Mouse (Mus musculus) myocyte (in vitro differentiated cells): ENCODE results near the gene Sec22a. TPM values are rescaled to one million over a fixed set of nuclear protein-coding genes. Genes with fewer than 3 reads are reported as not detected.

Experiments
- H3K27me3 ChIP-seq: one replicate; pipeline ENCODE4 v1.6.1; 2011; ENCODE audit not compliant: control insufficient read depth, insufficient read depth, insufficient read length
- H3K36me3 ChIP-seq: one replicate; pipeline ENCODE4 v1.6.1; 2011; ENCODE audit not compliant: control insufficient read depth, insufficient read depth
- H3K4me2 ChIP-seq: one replicate; pipeline ENCODE4 v1.6.1; 2011; ENCODE audit warnings: low read depth, control low read depth
- H3K4me3 ChIP-seq: one replicate; pipeline ENCODE4 v1.5.1; 2011; ENCODE audit warnings: mild to moderate bottlenecking, control low read depth, moderate library complexity
- H3K79me2 ChIP-seq: one replicate; pipeline ENCODE4 v1.6.1; 2011; ENCODE audit not compliant: control insufficient read depth, insufficient read depth
- H3ac ChIP-seq: one replicate; pipeline ENCODE4 v1.6.1; 2011; ENCODE audit not compliant: control insufficient read depth, insufficient read length
- CEBPB ChIP-seq: IDR thresholded peaks from 2 replicates; pipeline ENCODE4 v1.6.1; 2011; ENCODE audit warnings: mild to moderate bottlenecking, moderate library complexity; ENCODE audit not compliant: poor library complexity, insufficient read depth, severe bottlenecking
- E2F4 ChIP-seq: IDR thresholded peaks from one replicate; pipeline ENCODE4 v1.6.1; 2011; ENCODE audit warnings: mild to moderate bottlenecking, control low read depth, moderate library complexity; ENCODE audit not compliant: insufficient read depth
- MAX ChIP-seq: IDR thresholded peaks from one replicate; pipeline ENCODE4 v1.6.1; 2011; ENCODE audit warnings: low read depth, mild to moderate bottlenecking, control low read depth
- MYOD1 ChIP-seq, 3 experiments: IDR thresholded peaks; one replicate each; pipeline ENCODE4 v1.6.1; 2011; ENCODE audit warnings: control low read depth in 2 of 3, low read depth in 2 of 3, mild to moderate bottlenecking in 2 of 3, moderate library complexity in 1 of 3; ENCODE audit not compliant: insufficient read length in 2 of 3, control insufficient read depth in 1 of 3
- MYOG ChIP-seq, 3 experiments: IDR thresholded peaks; one replicate each; pipeline ENCODE4 v1.6.1; 2011; ENCODE audit warnings: control low read depth in 2 of 3, low read depth in 2 of 3, mild to moderate bottlenecking in 2 of 3; ENCODE audit not compliant: insufficient read length in 2 of 3, control insufficient read depth in 1 of 3, insufficient read depth in 1 of 3
- POLR2A ChIP-seq: IDR thresholded peaks from one replicate; pipeline ENCODE4 v1.6.1; 2011; ENCODE audit warnings: low read depth, mild to moderate bottlenecking, control low read depth, moderate library complexity; ENCODE audit not compliant: insufficient read length
- POLR2AphosphoS2 ChIP-seq: IDR thresholded peaks from one replicate; pipeline ENCODE4 v1.6.1; 2011; ENCODE audit warnings: low read depth, control low read depth; ENCODE audit not compliant: insufficient read length
- REST ChIP-seq: IDR thresholded peaks from one replicate; pipeline ENCODE4 v1.6.1; 2011; ENCODE audit warnings: mild to moderate bottlenecking, control low read depth, moderate library complexity; ENCODE audit not compliant: insufficient read depth, insufficient read length
- SRF ChIP-seq: IDR thresholded peaks from one replicate; pipeline ENCODE4 v1.6.1; 2011; ENCODE audit warnings: low read depth; ENCODE audit not compliant: control insufficient read depth, insufficient read length
- TCF12 ChIP-seq: IDR thresholded peaks from one replicate; pipeline ENCODE4 v1.6.1; 2011; ENCODE audit warnings: mild to moderate bottlenecking, control low read depth; ENCODE audit not compliant: poor library complexity, insufficient read depth, severe bottlenecking
- TCF3 ChIP-seq: IDR thresholded peaks from one replicate; pipeline ENCODE4 v1.6.1; 2011; ENCODE audit warnings: low read depth, control low read depth; ENCODE audit not compliant: insufficient read length
- USF1 ChIP-seq: IDR thresholded peaks from one replicate; pipeline ENCODE4 v1.6.1; 2011; ENCODE audit warnings: low read depth, mild to moderate bottlenecking, control low read depth, moderate library complexity
- polyA plus RNA-seq: library from polyadenylated mRNA; unstranded; fragments of >200 nt; fragmentation: generic; extraction: Trizol; gene quantifications from one replicate; pipeline ENCODE4 v1.2.1, GENCODE M21; 2012; ENCODE audit warnings: missing spikeins

Gene Sec22a
- polyA plus RNA-seq, 1 experiment: 7.7 TPM

- no peak for TF ChIP-seq E2F4
- no peak for TF ChIP-seq CEBPB
- no peak for TF ChIP-seq POLR2AphosphoS2
- TF ChIP-seq REST: no peak
- no peak for TF ChIP-seq MYOG (IDR thresholded peaks at IDR 0.05; ENCODE audit: control insufficient read depth in 1 of 3, insufficient read depth in 1 of 3, insufficient read length in 2 of 3, low read depth in 2 of 3)
- TF ChIP-seq POLR2A: no peak
- no peak for TF ChIP-seq TCF12
- H3K4me3 ChIP-seq: no peak overlapping the region
- no peaks in the 10 kb centered on the region for H3K79me2 ChIP-seq
- no peaks in the 10 kb centered on the region for H3K27me3 ChIP-seq
- no peaks in the 10 kb centered on the region for H3K36me3 ChIP-seq
- no peak overlapping the region for H3ac ChIP-seq
- no peak overlapping the region for H3K4me2 ChIP-seq
Observed at GRCm38 (mm10) chr16:35309634-35310033, 54.1 kb downstream of the Sec22a start.

GRCm38 (mm10) chr16:35308486-35309143 is 55.1 kb downstream of the Sec22a start:
- Histone ChIP-seq H3K27me3 (no peaks in the 10 kb centered on the region), H3K4me2 (no peak overlapping the region), H3ac (no peak overlapping the region), H3K79me2 (no peaks in the 10 kb centered on the region), H3K36me3 (no peaks in the 10 kb centered on the region), H3K4me3 (no peak overlapping the region)
- no peak for TF ChIP-seq CEBPB
- TF ChIP-seq REST: no peak
- TF ChIP-seq SRF: no peak
- no peak for TF ChIP-seq MYOD1 (IDR thresholded peaks at IDR 0.05; ENCODE audit: control insufficient read depth in 1 of 3, insufficient read length in 2 of 3, low read depth in 2 of 3)
- TF ChIP-seq POLR2AphosphoS2: no peak
- no peak for TF ChIP-seq TCF3
- TF ChIP-seq POLR2A: no peak
- TF ChIP-seq MAX: no peak
- no peak for TF ChIP-seq MYOG (IDR thresholded peaks at IDR 0.05; ENCODE audit: control insufficient read depth in 1 of 3, insufficient read depth in 1 of 3, insufficient read length in 2 of 3, low read depth in 2 of 3)
- no peak for TF ChIP-seq TCF12
- no peak for TF ChIP-seq E2F4
- TF ChIP-seq USF1: no peak

- no peak overlapping the region for H3K4me3 ChIP-seq
- H3K4me2 ChIP-seq: no peak overlapping the region
- no peaks in the 10 kb centered on the region for H3K36me3 ChIP-seq
- H3ac ChIP-seq: no peak overlapping the region
- no peaks in the 10 kb centered on the region for H3K27me3 ChIP-seq
- no peaks in the 10 kb centered on the region for H3K79me2 ChIP-seq
- TF ChIP-seq MYOG (IDR thresholded peaks at IDR 0.05; ENCODE audit: control insufficient read depth in 1 of 3, insufficient read depth in 1 of 3, insufficient read length in 2 of 3, low read depth in 2 of 3) (no peak), CEBPB (no peak), SRF (no peak), POLR2A (no peak), MAX (no peak), E2F4 (no peak), REST (no peak), USF1 (no peak), TCF3 (no peak), POLR2AphosphoS2 (no peak), MYOD1 (IDR thresholded peaks at IDR 0.05; ENCODE audit: control insufficient read depth in 1 of 3, insufficient read length in 2 of 3, low read depth in 2 of 3) (no peak), TCF12 (no peak)
Observed at GRCm38 (mm10) chr16:35308016-35308415, 55.7 kb downstream of the Sec22a start.

GRCm38 (mm10) chr16:35307331-35307730 is 56.4 kb downstream of the Sec22a start:
- no peak overlapping the region for H3K4me2 ChIP-seq
- H3K27me3 ChIP-seq: no peaks in the 10 kb centered on the region
- no peak overlapping the region for H3K4me3 ChIP-seq
- TF ChIP-seq USF1 (no peak), MYOD1 (IDR thresholded peaks at IDR 0.05; ENCODE audit: control insufficient read depth in 1 of 3, insufficient read length in 2 of 3, low read depth in 2 of 3) (no peak), POLR2AphosphoS2 (no peak)
- H3ac ChIP-seq: no peak overlapping the region
- H3K79me2 ChIP-seq: no peaks in the 10 kb centered on the region
- no peaks in the 10 kb centered on the region for H3K36me3 ChIP-seq

GRCm38 (mm10) chr16:35306631-35307030 is 57.1 kb downstream of the Sec22a start:
- Histone ChIP-seq H3K36me3 (no peaks in the 10 kb centered on the region), H3K4me2 (no peak overlapping the region), H3ac (no peak overlapping the region), H3K79me2 (no peaks in the 10 kb centered on the region), H3K27me3 (no peaks in the 10 kb centered on the region), H3K4me3 (no peak overlapping the region)
- no peak for TF ChIP-seq TCF3
- no peak for TF ChIP-seq TCF12
- no peak for TF ChIP-seq MAX
- TF ChIP-seq MYOD1 (IDR thresholded peaks at IDR 0.05; ENCODE audit: control insufficient read depth in 1 of 3, insufficient read length in 2 of 3, low read depth in 2 of 3): no peak
- no peak for TF ChIP-seq SRF
- TF ChIP-seq POLR2A: no peak
- no peak for TF ChIP-seq CEBPB
- no peak for TF ChIP-seq E2F4
- TF ChIP-seq USF1: no peak
- no peak for TF ChIP-seq REST
- TF ChIP-seq POLR2AphosphoS2: no peak
- no peak for TF ChIP-seq MYOG (IDR thresholded peaks at IDR 0.05; ENCODE audit: control insufficient read depth in 1 of 3, insufficient read depth in 1 of 3, insufficient read length in 2 of 3, low read depth in 2 of 3)
